Mouse (Mus musculus) forebrain, embryonic 15.5 days (tissue): ENCODE measurements around the gene Gpr137. TPM values are rescaled to one million over a fixed set of nuclear protein-coding genes. Genes with fewer than 3 reads are reported as not detected.
A peak's percentile ranks its signal among the peaks of the same experiment; 100 is the strongest.
"Not testable (repeated sequence)": the region's sequence is repeated elsewhere in the genome, so short reads cannot be mapped to it uniquely, and the experiment has no call there.

Experiments
- ATAC-seq: fragments of 200-750 bp; cut with Nextera tagmentation; replicated peaks from 2 replicates; pipeline ENCODE4 v1.8.0; 2017; ENCODE audit warnings: mild to moderate bottlenecking, moderate TSS enrichment, moderate library complexity
- H3K27ac ChIP-seq: fragments of 300-500 bp; sonication (generic); replicated peaks from 2 replicates; pipeline ENCODE4 v1.5.1; 2015; ENCODE audit warnings: mild to moderate bottlenecking, inconsistent platforms
- H3K27me3 ChIP-seq: fragments of 300-500 bp; sonication (generic); 2 replicates; pipeline ENCODE4 v1.6.1; 2015; ENCODE audit warnings: inconsistent platforms
- H3K36me3 ChIP-seq: fragments of 300-500 bp; sonication (generic); 2 replicates; pipeline ENCODE4 v1.6.1; 2015; ENCODE audit warnings: mild to moderate bottlenecking, inconsistent platforms
- H3K4me1 ChIP-seq: fragments of 300-500 bp; sonication (generic); 2 replicates; pipeline ENCODE4 v1.6.1; 2015; ENCODE audit warnings: inconsistent platforms
- H3K4me2 ChIP-seq: fragments of 300-500 bp; sonication (generic); replicated peaks from 2 replicates; pipeline ENCODE4 v1.6.1; 2015; ENCODE audit warnings: mild to moderate bottlenecking, inconsistent platforms
- H3K4me3 ChIP-seq: fragments of 300-500 bp; sonication (generic); 2 replicates; pipeline ENCODE4 v1.5.1; 2015; ENCODE audit warnings: mild to moderate bottlenecking, inconsistent platforms
- H3K9ac ChIP-seq: fragments of 300-500 bp; sonication (generic); replicated peaks from 2 replicates; pipeline ENCODE4 v1.6.1; 2015; ENCODE audit warnings: mild to moderate bottlenecking, inconsistent platforms
- H3K9me3 ChIP-seq: fragments of 300-500 bp; sonication (generic); 2 replicates; pipeline ENCODE4 v1.6.1; 2016; ENCODE audit warnings: inconsistent platforms
- WGBS: fragments of 180-500 bp; shearing (Covaris S2); methylation state at CpG from one replicate; pipeline ENCODE4 v1.1.7; 2015; ENCODE audit warnings: mixed read lengths; 5-methylcytosine and 5-hydroxymethylcytosine counted together
- polyA plus RNA-seq: library from polyadenylated mRNA; unstranded; fragments of >200 nt; fragmentation: Nextera tagmentation; extraction: Ambion mirVana; gene quantifications from 2 replicates; pipeline ENCODE4 v1.2.1, GENCODE M21; 2015

The Gpr137 gene
- 48.0 and 48.2 TPM in 2 replicates for polyA plus RNA-seq

- WGBS = under 1% methylated on average over 27 of the region's 27 CpGs
- Histone ChIP-seq H3K9me3 (no peaks in the 10 kb centered on the region), H3K9ac (peak within 1 kb of the TSS; percentile 90), H3K27me3 (no peaks in the 10 kb centered on the region), H3K4me2 (peak within 1 kb of the TSS; percentile 93), H3K4me1 (peaks cover 42% of the 10 kb centered on the region), H3K27ac (peak within 1 kb of the TSS; percentile 91), H3K36me3 (peaks cover 6% of the 10 kb centered on the region; the same call in 1 of the 2 replicates), H3K4me3 (peak within 1 kb of the TSS; percentile 77)
- peak; percentile 82 for ATAC-seq
Observed at GRCm38 (mm10) chr19:6942249-6942691, at the start of gene Gpr137. Gene Gpr137, minus strand, starts transcription at chr19:6942480.

GRCm38 (mm10) chr19:6991166-6991565 is 48.9 kb upstream of the Gpr137 start:
- not testable (repeated sequence) for ATAC-seq, H3K27me3 ChIP-seq, H3K4me2 ChIP-seq, H3K36me3 ChIP-seq, H3K9me3 ChIP-seq, H3K27ac ChIP-seq, H3K4me3 ChIP-seq, H3K9ac ChIP-seq
- 92% methylated on average over 6 of the region's 6 CpGs for WGBS
- H3K4me1 ChIP-seq = peaks cover 47% of the 10 kb centered on the region

- Histone ChIP-seq H3K27me3 (no peaks in the 10 kb centered on the region), H3K9ac (no peak overlapping the region), H3K9me3 (no peaks in the 10 kb centered on the region), H3K4me2 (no peak overlapping the region), H3K27ac (no peak overlapping the region), H3K36me3 (no peaks in the 10 kb centered on the region), H3K4me3 (no peak overlapping the region), H3K4me1 (peaks cover 47% of the 10 kb centered on the region)
- ATAC-seq = no peak
- 85% methylated on average over 6 of the region's 6 CpGs for WGBS
Observed at GRCm38 (mm10) chr19:6990712-6991111, 48.4 kb upstream of the Gpr137 start.

GRCm38 (mm10) chr19:6989251-6989650 is 47.0 kb upstream of the Gpr137 start:
- peaks cover 33% of the 10 kb centered on the region for H3K4me1 ChIP-seq
- 0 out of 2 replicates have a peak, but pooled peaks cover 4% of the 10 kb centered on the region for H3K36me3 ChIP-seq
- H3K9ac ChIP-seq = no peak overlapping the region
- no peaks in the 10 kb centered on the region for H3K27me3 ChIP-seq
- 89% methylated on average over 8 of the region's 8 CpGs for WGBS
- H3K4me2 ChIP-seq = no peak overlapping the region
- no peak overlapping the region for H3K4me3 ChIP-seq
- H3K27ac ChIP-seq = no peak overlapping the region
- no peak for ATAC-seq
- H3K9me3 ChIP-seq = no peaks in the 10 kb centered on the region

GRCm38 (mm10) chr19:6987904-6988285 is 45.6 kb upstream of the Gpr137 start:
- peak overlapping the region; percentile 75 for H3K4me2 ChIP-seq
- peaks cover 29% of the 10 kb centered on the region for H3K4me1 ChIP-seq
- H3K36me3 ChIP-seq = 0 out of 2 replicates have a peak, but pooled peaks cover 9% of the 10 kb centered on the region
- H3K9me3 ChIP-seq = no peaks in the 10 kb centered on the region
- 5% methylated on average over 8 of the region's 8 CpGs for WGBS
- peak overlapping the region; percentile 79 for H3K4me3 ChIP-seq
- H3K9ac ChIP-seq = peak overlapping the region; percentile 74
- no peak for ATAC-seq
- no peaks in the 10 kb centered on the region for H3K27me3 ChIP-seq
- peak overlapping the region; percentile 66 for H3K27ac ChIP-seq

- peak; percentile 62 for ATAC-seq
- H3K9me3 ChIP-seq = no peaks in the 10 kb centered on the region
- peak within 1 kb of the TSS; percentile 75 for H3K4me2 ChIP-seq
- peak within 1 kb of the TSS; percentile 66 for H3K27ac ChIP-seq
- H3K27me3 ChIP-seq = no peaks in the 10 kb centered on the region
- H3K9ac ChIP-seq = peak within 1 kb of the TSS; percentile 74
- peak within 1 kb of the TSS; percentile 79 for H3K4me3 ChIP-seq
- under 1% methylated on average over 60 of the region's 85 CpGs for WGBS
- H3K4me1 ChIP-seq = peaks cover 26% of the 10 kb centered on the region
- H3K36me3 ChIP-seq = peaks cover 13% of the 10 kb centered on the region
Observed at GRCm38 (mm10) chr19:6987061-6987903, 45.0 kb upstream of the Gpr137 start, which contains the start of gene Vegfb. Gene Vegfb, minus strand, starts transcription at chr19:6987651.

- ATAC-seq = no peak
- no peaks in the 10 kb centered on the region for H3K27me3 ChIP-seq
- peak overlapping the region; percentile 74; the same call in 1 of the 2 replicates for H3K9ac ChIP-seq
- H3K4me3 ChIP-seq = peak overlapping the region; percentile 79
- peaks cover 24% of the 10 kb centered on the region for H3K4me1 ChIP-seq
- H3K9me3 ChIP-seq = no peaks in the 10 kb centered on the region
- H3K36me3 ChIP-seq = peaks cover 16% of the 10 kb centered on the region
- peak overlapping the region; percentile 75 for H3K4me2 ChIP-seq
- H3K27ac ChIP-seq = no peak overlapping the region
- WGBS = 74% methylated on average over 10 of the region's 10 CpGs
Observed at GRCm38 (mm10) chr19:6985951-6986708, 43.9 kb upstream of the Gpr137 start.

GRCm38 (mm10) chr19:6985300-6985699 is 43.0 kb upstream of the Gpr137 start:
- Histone ChIP-seq H3K4me1 (peaks cover 30% of the 10 kb centered on the region), H3K27me3 (no peaks in the 10 kb centered on the region), H3K4me3 (no peak overlapping the region), H3K9ac (no peak overlapping the region), H3K4me2 (no peak overlapping the region), H3K36me3 (peaks cover 16% of the 10 kb centered on the region), H3K9me3 (no peaks in the 10 kb centered on the region), H3K27ac (no peak overlapping the region)
- no peak for ATAC-seq
- WGBS = 91% methylated on average over 19 of the region's 19 CpGs

- H3K27me3 ChIP-seq = no peaks in the 10 kb centered on the region
- H3K9me3 ChIP-seq = no peaks in the 10 kb centered on the region
- H3K4me3 ChIP-seq = no peak overlapping the region
- ATAC-seq = no peak
- peaks cover 41% of the 10 kb centered on the region for H3K4me1 ChIP-seq
- H3K27ac ChIP-seq = no peak overlapping the region
- no peak overlapping the region for H3K9ac ChIP-seq
- 12% methylated on average over 5 of the region's 5 CpGs for WGBS
- H3K4me2 ChIP-seq = no peak overlapping the region
- H3K36me3 ChIP-seq = peaks cover 16% of the 10 kb centered on the region
Observed at GRCm38 (mm10) chr19:6983621-6984020, 41.3 kb upstream of the Gpr137 start.

- 88% methylated on average over 4 of the region's 4 CpGs for WGBS
- H3K36me3 ChIP-seq = peaks cover 31% of the 10 kb centered on the region
- no peak overlapping the region for H3K4me2 ChIP-seq
- no peak for ATAC-seq
- peaks cover 46% of the 10 kb centered on the region for H3K4me1 ChIP-seq
- H3K9me3 ChIP-seq = no peaks in the 10 kb centered on the region
- H3K27ac ChIP-seq = no peak overlapping the region
- H3K4me3 ChIP-seq = 0 out of 2 replicates have a peak overlapping the region, but pooled peaks have one; percentile 6
- H3K9ac ChIP-seq = no peak overlapping the region
- H3K27me3 ChIP-seq = no peaks in the 10 kb centered on the region
Observed at GRCm38 (mm10) chr19:6981465-6981864, 39.2 kb upstream of the Gpr137 start.

GRCm38 (mm10) chr19:6980381-6981093 is 38.3 kb upstream of the Gpr137 start, which contains the start of gene Fkbp2:
Gene Fkbp2, minus strand, starts transcription at chr19:6980501.
- Histone ChIP-seq H3K4me3 (peak within 1 kb of the TSS; percentile 73), H3K4me1 (peaks cover 49% of the 10 kb centered on the region), H3K27ac (peak within 1 kb of the TSS; percentile 96), H3K36me3 (peaks cover 31% of the 10 kb centered on the region), H3K4me2 (peak within 1 kb of the TSS; percentile 82), H3K27me3 (no peaks in the 10 kb centered on the region), H3K9me3 (no peaks in the 10 kb centered on the region), H3K9ac (peak within 1 kb of the TSS; percentile 69)
- peak; percentile 90 for ATAC-seq
- WGBS = 1% methylated on average over 38 of the region's 38 CpGs
